Mouse (Mus musculus): Measurements from ENCODE around the gene Prl. TPM values are rescaled to one million over a fixed set of nuclear protein-coding genes. Genes with fewer than 3 reads are reported as not detected.

Prl gene
- polyA plus RNA-seq (2021; fragmentation: Nextera tagmentation), result 0.21 TPM in 1 of 2 replicates, not detected in the other
- long read RNA-seq, experiment 1, result 0 reads
- long read RNA-seq, experiment 2, result 0 reads

DNA sequence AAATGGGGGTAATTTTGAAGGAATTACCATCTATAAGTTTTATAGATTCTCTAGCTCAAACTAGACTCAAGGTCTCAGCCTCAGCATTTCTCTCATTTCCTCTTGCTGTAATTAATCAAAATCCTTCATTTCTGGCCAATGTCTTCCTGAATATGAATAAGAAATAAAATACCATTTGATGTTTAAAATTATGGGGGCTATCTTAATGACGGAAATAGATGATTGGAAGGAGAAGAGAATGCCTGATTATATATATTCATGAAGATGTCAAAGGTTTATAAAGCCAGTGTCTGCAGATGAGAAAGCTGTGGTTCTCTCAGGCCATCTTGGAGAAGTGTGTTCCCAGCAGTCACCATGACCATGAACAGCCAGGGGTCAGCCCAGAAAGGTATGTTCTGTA lies at the start of gene Prl:
Gene Prl, plus strand, starts transcription at position 301 of the 400 bp plus-strand sequence.

DNA sequence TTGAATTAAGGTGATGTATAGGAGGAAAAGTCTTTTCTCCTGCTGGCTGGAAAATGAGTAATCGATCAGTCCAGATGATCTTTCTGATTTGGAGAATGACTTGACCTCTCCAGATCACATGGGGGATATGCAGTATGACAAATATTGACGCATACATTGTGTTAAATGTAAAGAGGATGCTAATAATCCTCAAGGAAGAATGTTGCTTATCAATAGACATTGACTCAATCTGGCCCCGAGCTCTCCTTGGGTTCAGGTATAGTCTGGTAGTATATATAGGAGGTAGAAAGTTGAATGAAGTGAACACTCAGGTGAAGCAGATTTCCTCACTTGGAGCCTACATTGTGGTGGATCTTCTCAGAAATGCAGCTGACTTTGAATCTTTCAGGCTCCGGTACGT lies 36.5 kb downstream of the Prl start, which contains the start of gene Prl3d1:
Gene Prl3d1, plus strand, starts transcription at position 301 of the 400 bp plus-strand sequence.

Other genes with a start within 250 kb of the Prl start
- not detected in 2 replicates for gene Prl3d1, start 36.6 kb downstream of the Prl start, polyA plus RNA-seq (2021; fragmentation: Nextera tagmentation)
- gene Prl3d2, start 64.1 kb downstream of the Prl start, polyA plus RNA-seq (2021; fragmentation: Nextera tagmentation), result not detected in 2 replicates
- not detected in 2 replicates for gene Prl3d3, start 99.2 kb downstream of the Prl start, polyA plus RNA-seq (2021; fragmentation: Nextera tagmentation)
- not detected in 2 replicates for gene Prl3c1, start 139.1 kb downstream of the Prl start, polyA plus RNA-seq (2021; fragmentation: Nextera tagmentation)
- not detected in 2 replicates for gene Prl3b1, start 184.3 kb downstream of the Prl start, polyA plus RNA-seq (2021; fragmentation: Nextera tagmentation)
- gene Prl3a1, start 201.9 kb downstream of the Prl start, polyA plus RNA-seq (2021; fragmentation: Nextera tagmentation), result not detected in 2 replicates

All from layer of hippocampus, adult 6 months (tissue).